Mouse (Mus musculus): ENCODE measurements around the gene Lypd4. TPM values are rescaled to one million over a fixed set of nuclear protein-coding genes. Genes with fewer than 3 reads are reported as not detected.
"Not testable (repeated sequence)": the region's sequence is repeated elsewhere in the genome, so short reads cannot be mapped to it uniquely, and the experiment has no call there.

Lypd4 gene
- polyA plus RNA-seq, 1 experiment from 2014 or later, result 0.29 TPM

DNA sequence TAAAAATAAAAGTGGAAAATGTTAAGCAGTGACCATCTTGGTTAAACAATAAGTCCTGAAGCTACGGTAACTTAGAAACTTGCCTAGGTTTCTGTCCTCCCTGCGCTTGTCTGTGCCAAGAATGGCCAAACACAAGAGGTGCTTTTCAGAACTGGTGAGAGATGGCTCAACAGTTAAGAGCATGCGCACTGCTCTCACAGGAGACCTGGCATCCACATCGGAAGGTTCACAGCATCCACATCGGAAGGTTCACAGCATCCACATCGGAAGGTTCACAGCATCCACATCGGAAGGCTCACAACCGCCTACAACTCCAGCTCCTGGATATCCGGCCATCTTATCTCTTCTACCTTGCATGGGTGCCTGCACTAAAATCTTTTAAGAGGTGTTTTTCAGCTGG lies 24.6 kb downstream of the Lypd4 start:
- 88% methylated on average over 9 of the region's 9 CpGs for WGBS

DNA sequence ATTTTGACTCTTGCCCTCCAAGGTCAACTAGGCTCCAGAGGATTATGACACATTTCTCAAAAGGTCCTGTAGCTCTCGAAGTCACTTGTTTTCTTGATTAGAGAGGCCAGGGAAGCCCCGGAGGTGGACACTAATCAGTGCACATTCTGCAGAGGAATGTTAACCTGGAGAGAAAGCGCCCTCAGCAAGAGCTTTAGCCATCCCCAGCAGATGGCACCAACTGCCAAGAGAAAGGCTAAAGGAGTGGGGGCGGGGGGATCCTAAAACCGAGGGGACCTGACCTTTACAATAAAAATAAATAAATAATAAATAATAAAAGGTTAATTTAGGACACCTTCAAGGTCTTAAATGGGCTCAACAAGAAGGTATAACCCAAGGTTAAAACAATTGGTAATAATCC lies 25.6 kb downstream of the Lypd4 start:
- Histone ChIP-seq H3K27me3 (replicated peaks; ENCODE audit: control insufficient read depth, insufficient read depth, low read length) (no peaks in the 10 kb centered on the region), H3K9ac (ENCODE audit: low read depth, low read length) (no peak overlapping the region), H3K27ac (ENCODE audit: low read depth, low read length) (no peak overlapping the region), H3K4me2 (ENCODE audit: low read length) (no peak overlapping the region), H3K4me1 (ENCODE audit: control insufficient read depth, insufficient read depth, low read depth, low read length) (no peaks in the 10 kb centered on the region), H3K36me3 (ENCODE audit: control insufficient read depth, insufficient read depth, low read length) (no peaks in the 10 kb centered on the region), H3K9me3 (ENCODE audit: control insufficient read depth, low read length) (no peaks in the 10 kb centered on the region), H3K4me3 (ENCODE audit: low read length) (no peak overlapping the region)
- 44% methylated on average over 5 of the region's 5 CpGs for WGBS
- ATAC-seq, result no peak

More for the DNA sequence above, 24.6 kb downstream of the Lypd4 start:
- Histone ChIP-seq H3K27ac (ENCODE audit: low read depth, low read length) (no peak overlapping the region), H3K36me3 (ENCODE audit: control insufficient read depth, insufficient read depth, low read length) (no peaks in the 10 kb centered on the region), H3K4me3 (ENCODE audit: low read length) (no peak overlapping the region), H3K4me2 (ENCODE audit: low read length) (no peak overlapping the region), H3K9me3 (ENCODE audit: control insufficient read depth, low read length) (no peaks in the 10 kb centered on the region), H3K27me3 (replicated peaks; ENCODE audit: control insufficient read depth, insufficient read depth, low read length) (no peaks in the 10 kb centered on the region), H3K4me1 (ENCODE audit: control insufficient read depth, insufficient read depth, low read depth, low read length) (no peaks in the 10 kb centered on the region), H3K9ac (ENCODE audit: low read depth, low read length) (no peak overlapping the region)
- no peak for ATAC-seq

DNA sequence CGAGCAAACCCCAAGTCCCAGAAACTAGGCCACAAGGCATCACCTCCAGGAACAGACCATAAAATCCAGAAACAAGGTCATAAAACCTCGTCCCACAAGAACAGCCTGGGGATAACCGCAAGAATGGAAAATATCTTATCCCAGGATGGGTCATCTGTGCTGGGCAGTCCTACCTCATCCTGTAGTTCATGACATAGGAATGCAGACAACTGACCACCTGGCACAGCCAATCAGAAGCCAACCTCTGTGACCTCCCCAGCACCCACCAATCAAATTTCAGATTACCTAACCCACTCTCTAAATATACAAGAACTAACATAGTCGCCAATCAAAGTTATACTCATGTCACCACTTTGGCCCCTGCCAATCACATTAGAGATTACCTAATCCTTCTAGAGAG lies 28.7 kb downstream of the Lypd4 start:
- H3K27ac ChIP-seq (ENCODE audit: low read depth, low read length), result no peak overlapping the region
- WGBS, result 74% methylated on average over 4 of the region's 4 CpGs
- no peaks in the 10 kb centered on the region for H3K4me1 ChIP-seq (ENCODE audit: control insufficient read depth, insufficient read depth, low read depth, low read length)
- no peaks in the 10 kb centered on the region for H3K9me3 ChIP-seq (ENCODE audit: control insufficient read depth, low read length)
- no peak overlapping the region for H3K4me2 ChIP-seq (ENCODE audit: low read length)
- H3K4me3 ChIP-seq (ENCODE audit: low read length), result no peak overlapping the region
- no peaks in the 10 kb centered on the region for H3K27me3 ChIP-seq (replicated peaks; ENCODE audit: control insufficient read depth, insufficient read depth, low read length)
- H3K36me3 ChIP-seq (ENCODE audit: control insufficient read depth, insufficient read depth, low read length), result no peaks in the 10 kb centered on the region
- ATAC-seq, result no peak
- no peak overlapping the region for H3K9ac ChIP-seq (ENCODE audit: low read depth, low read length)

DNA sequence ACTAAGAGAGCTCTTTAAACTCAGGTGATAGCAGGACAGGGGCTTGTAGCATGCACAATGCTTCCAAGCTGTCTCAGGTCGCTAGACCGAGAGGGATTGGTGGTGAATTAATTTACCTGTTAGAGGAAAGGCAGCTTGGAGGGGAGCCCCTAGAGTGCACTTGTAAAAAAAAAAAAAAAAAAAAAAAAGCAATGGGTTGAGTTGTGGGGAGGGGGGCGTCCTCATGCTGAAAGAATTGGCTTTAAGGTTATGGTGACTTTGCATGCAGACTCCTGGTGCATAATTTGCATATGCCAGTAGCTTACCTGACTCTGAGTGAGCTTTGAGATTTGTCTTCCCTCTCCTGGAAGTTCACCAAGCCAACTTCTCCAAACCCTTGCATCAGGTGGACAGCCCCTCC lies 29.4 kb downstream of the Lypd4 start:
- Histone ChIP-seq H3K36me3 (ENCODE audit: control insufficient read depth, insufficient read depth, low read length) (no peaks in the 10 kb centered on the region), H3K9me3 (ENCODE audit: control insufficient read depth, low read length) (no peaks in the 10 kb centered on the region), H3K4me1 (ENCODE audit: control insufficient read depth, insufficient read depth, low read depth, low read length) (no peaks in the 10 kb centered on the region), H3K4me2 (ENCODE audit: low read length) (no peak overlapping the region), H3K27me3 (replicated peaks; ENCODE audit: control insufficient read depth, insufficient read depth, low read length) (no peaks in the 10 kb centered on the region), H3K4me3 (ENCODE audit: low read length) (no peak overlapping the region), H3K9ac (ENCODE audit: low read depth, low read length) (no peak overlapping the region), H3K27ac (ENCODE audit: low read depth, low read length) (no peak overlapping the region)
- no peak for ATAC-seq
- 48% methylated on average over 3 of the region's 3 CpGs for WGBS

DNA sequence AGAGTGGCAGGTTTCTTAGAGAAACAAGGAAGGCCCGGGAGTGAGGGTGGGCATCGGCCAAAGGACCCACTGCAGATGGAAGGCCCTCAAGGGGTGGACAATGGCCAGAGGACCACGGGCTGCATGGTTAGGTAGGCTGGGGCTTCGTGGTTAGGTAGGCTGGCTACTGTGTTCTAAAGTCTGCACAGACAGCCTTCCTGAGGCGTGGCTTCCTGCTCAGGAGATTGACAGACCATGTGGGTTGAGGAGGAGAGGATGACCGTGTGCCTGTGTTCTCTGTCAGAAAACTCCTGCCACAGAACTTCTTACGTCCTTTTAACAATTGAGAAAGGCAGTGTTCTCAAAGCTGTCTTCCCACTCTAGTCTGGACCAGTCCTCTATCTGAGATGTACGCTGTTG lies 30.3 kb downstream of the Lypd4 start:
- Histone ChIP-seq H3K9me3 (ENCODE audit: control insufficient read depth, low read length) (no peaks in the 10 kb centered on the region), H3K4me3 (ENCODE audit: low read length) (no peak overlapping the region), H3K4me2 (ENCODE audit: low read length) (no peak overlapping the region), H3K27me3 (replicated peaks; ENCODE audit: control insufficient read depth, insufficient read depth, low read length) (no peaks in the 10 kb centered on the region), H3K9ac (ENCODE audit: low read depth, low read length) (no peak overlapping the region), H3K27ac (ENCODE audit: low read depth, low read length) (no peak overlapping the region), H3K4me1 (ENCODE audit: control insufficient read depth, insufficient read depth, low read depth, low read length) (no peaks in the 10 kb centered on the region), H3K36me3 (ENCODE audit: control insufficient read depth, insufficient read depth, low read length) (no peaks in the 10 kb centered on the region)
- no peak for ATAC-seq
- 86% methylated on average over 8 of the region's 8 CpGs for WGBS

DNA sequence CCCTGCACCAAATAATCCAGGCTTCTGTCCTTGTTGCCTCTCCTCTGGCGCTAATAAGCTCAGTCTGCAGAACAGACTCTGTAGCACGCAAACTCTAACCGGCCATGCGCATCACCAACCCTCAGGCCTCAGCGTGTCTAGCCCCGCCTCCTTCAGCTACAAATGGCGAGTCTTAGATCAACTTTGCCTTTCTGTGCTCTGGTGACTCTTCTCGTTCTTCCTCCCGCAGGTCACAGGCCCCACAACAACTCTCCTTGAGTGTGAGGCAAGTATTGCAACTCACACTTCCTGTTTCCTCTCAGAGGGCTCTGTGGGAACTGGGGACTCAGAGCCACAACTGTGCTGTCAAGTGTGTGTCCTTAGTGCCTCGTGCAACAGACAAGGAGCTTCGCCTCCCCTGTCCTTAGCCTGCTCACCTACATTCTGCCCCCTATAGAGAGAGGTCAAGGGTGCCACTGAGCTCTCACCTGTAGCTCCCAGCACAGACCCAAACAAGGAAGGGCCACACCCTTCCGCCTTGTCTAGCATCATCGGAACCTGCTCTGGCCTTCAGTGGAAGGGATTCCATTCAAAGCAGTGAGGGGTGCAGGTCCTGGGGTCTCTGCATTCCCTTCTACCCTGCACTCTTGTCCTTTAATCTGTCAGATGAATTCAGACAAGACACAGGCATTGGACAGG lies 30.9 kb downstream of the Lypd4 start:
- H3K9ac ChIP-seq (ENCODE audit: low read depth, low read length); ATAC-seq; H3K9me3 ChIP-seq (ENCODE audit: control insufficient read depth, low read length); H3K36me3 ChIP-seq (ENCODE audit: control insufficient read depth, insufficient read depth, low read length); H3K27me3 ChIP-seq (replicated peaks; ENCODE audit: control insufficient read depth, insufficient read depth, low read length); H3K4me2 ChIP-seq (ENCODE audit: low read length); H3K4me1 ChIP-seq (ENCODE audit: control insufficient read depth, insufficient read depth, low read depth, low read length); H3K4me3 ChIP-seq (ENCODE audit: low read length); H3K27ac ChIP-seq (ENCODE audit: low read depth, low read length): not testable (repeated sequence)
- 68% methylated on average over 11 of the region's 13 CpGs for WGBS

DNA sequence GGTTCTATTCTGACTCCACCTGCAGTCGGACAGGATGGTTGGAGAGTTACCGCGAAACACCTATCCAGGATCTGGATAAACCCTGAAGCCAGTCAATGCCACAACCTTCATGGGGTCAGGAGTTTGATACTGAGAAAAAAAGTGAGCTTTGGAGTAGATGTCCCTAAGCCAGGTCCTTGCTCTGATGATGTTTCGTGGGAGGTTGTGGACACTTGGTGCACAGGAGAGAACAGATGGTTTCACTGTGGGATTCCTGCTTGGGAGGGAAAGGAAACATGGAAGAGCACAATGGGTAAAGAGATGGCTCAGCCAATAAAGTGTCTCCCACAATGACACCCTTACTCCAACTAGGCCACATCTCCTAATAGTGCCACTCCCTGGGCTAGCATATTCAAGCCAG lies 42.6 kb downstream of the Lypd4 start:
- H3K4me2 ChIP-seq (ENCODE audit: low read length), result no peak overlapping the region
- H3K9ac ChIP-seq (ENCODE audit: low read depth, low read length), result no peak overlapping the region
- H3K27me3 ChIP-seq (replicated peaks; ENCODE audit: control insufficient read depth, insufficient read depth, low read length), result no peaks in the 10 kb centered on the region
- no peak for ATAC-seq
- H3K4me3 ChIP-seq (ENCODE audit: low read length), result no peak overlapping the region
- H3K9me3 ChIP-seq (ENCODE audit: control insufficient read depth, low read length), result no peaks in the 10 kb centered on the region
- 89% methylated on average over 4 of the region's 4 CpGs for WGBS
- H3K36me3 ChIP-seq (ENCODE audit: control insufficient read depth, insufficient read depth, low read length), result no peaks in the 10 kb centered on the region
- H3K27ac ChIP-seq (ENCODE audit: low read depth, low read length), result no peak overlapping the region
- H3K4me1 ChIP-seq (ENCODE audit: control insufficient read depth, insufficient read depth, low read depth, low read length), result no peaks in the 10 kb centered on the region

DNA sequence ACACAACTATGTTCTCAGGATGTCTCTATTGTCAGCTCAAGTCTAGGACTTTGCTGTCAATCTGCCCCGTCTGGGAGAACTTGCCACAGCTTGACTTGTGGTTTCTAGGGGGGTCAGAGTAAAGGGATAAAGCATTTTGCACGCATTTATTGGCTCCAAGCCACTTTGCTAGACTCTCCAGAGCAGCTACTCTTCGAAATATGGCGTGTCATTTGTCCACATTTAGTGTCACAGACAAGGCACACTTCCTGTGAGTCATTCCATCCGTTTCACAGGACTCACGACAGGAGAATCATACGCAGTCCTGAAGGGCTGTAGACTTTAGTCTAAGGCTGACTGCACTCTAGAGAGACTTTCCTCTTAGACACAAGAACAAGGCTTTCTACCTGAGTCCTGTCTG lies 45.3 kb downstream of the Lypd4 start:
- H3K4me1 ChIP-seq (ENCODE audit: control insufficient read depth, insufficient read depth, low read depth, low read length), result no peaks in the 10 kb centered on the region
- no peak overlapping the region for H3K9ac ChIP-seq (ENCODE audit: low read depth, low read length)
- no peaks in the 10 kb centered on the region for H3K9me3 ChIP-seq (ENCODE audit: control insufficient read depth, low read length)
- H3K4me3 ChIP-seq (ENCODE audit: low read length), result no peak overlapping the region
- no peak for ATAC-seq
- H3K27ac ChIP-seq (ENCODE audit: low read depth, low read length), result no peak overlapping the region
- no peaks in the 10 kb centered on the region for H3K36me3 ChIP-seq (ENCODE audit: control insufficient read depth, insufficient read depth, low read length)
- H3K4me2 ChIP-seq (ENCODE audit: low read length), result no peak overlapping the region
- 69% methylated on average over 7 of the region's 7 CpGs for WGBS
- H3K27me3 ChIP-seq (replicated peaks; ENCODE audit: control insufficient read depth, insufficient read depth, low read length), result no peaks in the 10 kb centered on the region

DNA sequence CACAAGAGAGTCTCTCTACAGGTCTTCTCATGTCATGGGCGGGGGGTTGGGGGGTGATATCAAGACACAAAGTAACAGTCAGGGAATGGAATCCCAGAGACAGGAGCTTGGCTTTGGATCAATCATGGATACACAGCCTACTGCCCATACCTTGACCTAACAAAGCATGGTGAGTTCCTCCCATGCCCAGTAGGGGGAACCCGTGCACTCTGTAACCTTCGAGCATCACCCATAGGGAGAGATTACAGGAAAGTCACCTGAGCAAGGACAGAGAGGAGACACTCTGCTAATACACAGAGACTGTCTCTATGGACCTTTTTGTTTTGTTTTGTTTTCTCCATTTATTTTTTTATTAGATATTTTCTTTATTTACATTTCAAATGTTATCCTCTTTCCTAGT lies 52.2 kb downstream of the Lypd4 start:
- Histone ChIP-seq H3K27me3 (replicated peaks; ENCODE audit: control insufficient read depth, insufficient read depth, low read length) (no peaks in the 10 kb centered on the region), H3K27ac (ENCODE audit: low read depth, low read length) (no peak overlapping the region), H3K9ac (ENCODE audit: low read depth, low read length) (no peak overlapping the region), H3K36me3 (ENCODE audit: control insufficient read depth, insufficient read depth, low read length) (no peaks in the 10 kb centered on the region), H3K4me1 (ENCODE audit: control insufficient read depth, insufficient read depth, low read depth, low read length) (no peaks in the 10 kb centered on the region), H3K4me2 (ENCODE audit: low read length) (no peak overlapping the region), H3K9me3 (ENCODE audit: control insufficient read depth, low read length) (no peaks in the 10 kb centered on the region), H3K4me3 (ENCODE audit: low read length) (no peak overlapping the region)
- 4% methylated on average over 3 of the region's 3 CpGs for WGBS
- peak; percentile 63; the same call in 1 of the 2 replicates for ATAC-seq
